Mouse (Mus musculus): ENCODE data around the gene Aip.
A peak's percentile ranks its signal among the peaks of the same experiment; 100 is the strongest.

Gene Aip

DNA sequence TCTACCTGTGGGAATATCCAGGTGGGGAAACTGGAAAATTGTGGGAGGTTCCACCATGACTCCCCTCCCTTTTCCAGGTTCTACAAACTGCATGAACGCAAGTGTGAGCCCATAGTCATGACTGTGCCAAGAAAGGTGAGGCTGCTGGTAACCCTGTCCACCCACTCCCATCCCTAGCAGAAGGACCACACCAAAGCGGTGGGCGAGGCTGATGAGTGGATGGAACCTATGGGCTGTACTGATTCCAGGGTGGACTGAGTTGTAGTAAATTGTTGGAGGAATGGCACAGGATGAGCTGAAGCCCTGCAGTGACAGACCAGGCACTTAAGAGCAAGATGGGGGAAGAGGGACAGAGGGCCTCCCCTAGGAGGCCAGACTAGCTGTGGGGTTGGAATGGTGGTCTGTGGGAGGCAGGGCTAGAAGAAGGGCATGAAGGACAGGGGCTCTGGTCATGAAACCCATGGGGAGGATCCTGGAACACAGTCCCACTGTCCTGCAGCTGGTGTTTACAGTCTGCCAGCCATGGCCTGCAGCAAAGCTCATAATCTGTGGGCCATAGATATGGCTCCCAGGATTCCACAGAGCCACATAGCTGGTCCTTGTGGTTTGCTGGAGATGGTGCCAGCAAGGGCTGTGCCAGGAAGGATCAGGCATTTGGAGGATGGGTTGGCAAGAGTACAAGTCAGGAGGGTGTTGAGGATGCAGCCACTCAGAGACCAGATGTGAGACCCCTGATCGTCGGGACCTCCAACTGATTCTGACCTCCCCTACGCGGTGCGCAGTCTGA is 27.0 kb upstream of the Aip start:
- no peak for DNase-seq (ENCODE audit: low spot score)

DNA sequence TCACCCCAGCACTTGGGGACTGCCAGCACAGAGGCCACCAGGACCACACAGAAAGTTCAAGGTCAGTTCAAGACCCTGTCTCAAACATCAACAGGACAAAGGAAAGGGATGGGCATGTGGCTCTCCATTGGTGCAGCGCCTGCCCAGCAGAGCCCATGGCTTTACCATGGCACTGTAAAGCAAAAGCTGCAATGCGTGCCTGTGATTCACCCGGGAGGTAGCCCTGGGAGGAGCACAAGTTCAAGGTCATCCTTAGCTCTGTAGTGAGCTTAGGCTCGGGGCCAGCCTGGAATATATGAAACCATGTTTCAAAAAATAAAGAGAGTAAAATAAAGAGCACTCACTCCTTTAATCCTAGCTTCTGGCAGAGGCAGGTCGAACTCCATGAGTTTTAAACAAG is 26.2 kb upstream of the Aip start:
- DNase-seq (ENCODE audit: low spot score), result no peak

DNA sequence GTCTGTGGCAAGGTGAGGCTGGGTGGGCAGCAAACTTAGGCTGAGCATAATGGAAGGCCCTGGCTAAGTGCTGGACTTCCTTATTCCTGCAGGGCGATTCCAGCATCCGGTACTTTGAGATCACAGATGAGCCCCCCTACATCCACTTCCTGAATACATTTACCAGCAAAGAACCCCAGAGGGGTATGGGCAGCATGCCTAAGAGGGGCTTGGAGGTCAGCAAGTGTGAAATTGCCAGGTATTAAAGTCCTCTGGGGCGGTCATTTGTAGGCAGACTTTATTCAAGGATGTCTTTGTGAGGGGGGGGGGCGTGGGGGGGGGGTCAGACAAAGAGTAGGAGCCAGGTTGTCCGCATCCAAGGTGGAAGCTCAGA is 25.8 kb upstream of the Aip start:
- DNase-seq (ENCODE audit: low spot score), result no peak

DNA sequence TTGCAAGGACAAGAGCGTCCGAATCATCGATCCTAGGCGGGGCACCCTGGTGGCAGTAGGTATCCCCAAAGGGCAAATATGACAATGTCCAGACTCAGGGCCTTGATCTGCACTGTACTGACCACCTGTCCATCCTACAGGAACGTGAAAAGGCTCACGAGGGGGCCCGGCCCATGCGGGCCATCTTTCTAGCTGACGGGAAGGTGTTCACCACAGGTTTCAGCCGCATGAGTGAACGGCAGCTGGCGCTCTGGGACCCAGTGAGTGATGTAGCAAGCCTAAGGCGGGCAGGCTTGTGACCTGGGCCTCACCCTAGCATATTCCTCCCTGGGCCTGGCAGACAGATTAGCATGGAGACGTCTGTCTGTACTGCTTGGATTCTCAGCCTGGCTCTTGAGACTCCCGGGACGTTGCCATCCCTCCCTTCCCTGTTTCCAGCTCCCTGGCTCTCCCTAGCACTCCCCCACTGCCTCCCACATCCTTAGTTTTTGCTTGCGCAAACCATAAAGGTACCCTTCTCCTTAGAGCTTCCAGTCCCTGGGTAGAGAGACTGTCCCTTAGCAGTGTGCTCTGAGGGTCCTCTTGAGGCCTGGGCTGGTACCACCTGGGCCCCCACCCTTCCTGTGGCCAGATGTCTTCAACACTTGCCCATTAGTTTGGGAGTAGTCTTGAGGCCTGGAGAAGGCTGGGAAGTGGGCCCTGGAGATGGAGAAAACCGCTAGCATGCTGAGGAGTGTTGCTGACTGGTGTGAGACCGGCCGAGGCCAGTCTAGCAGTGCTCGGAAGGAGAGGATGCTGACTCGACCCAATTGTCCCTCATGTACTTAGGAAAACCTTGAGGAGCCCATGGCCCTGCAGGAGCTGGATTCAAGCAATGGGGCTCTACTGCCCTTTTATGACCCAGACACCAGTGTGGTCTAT is 25.2 kb upstream of the Aip start:
- DNase-seq (ENCODE audit: low spot score), result no peak

DNA sequence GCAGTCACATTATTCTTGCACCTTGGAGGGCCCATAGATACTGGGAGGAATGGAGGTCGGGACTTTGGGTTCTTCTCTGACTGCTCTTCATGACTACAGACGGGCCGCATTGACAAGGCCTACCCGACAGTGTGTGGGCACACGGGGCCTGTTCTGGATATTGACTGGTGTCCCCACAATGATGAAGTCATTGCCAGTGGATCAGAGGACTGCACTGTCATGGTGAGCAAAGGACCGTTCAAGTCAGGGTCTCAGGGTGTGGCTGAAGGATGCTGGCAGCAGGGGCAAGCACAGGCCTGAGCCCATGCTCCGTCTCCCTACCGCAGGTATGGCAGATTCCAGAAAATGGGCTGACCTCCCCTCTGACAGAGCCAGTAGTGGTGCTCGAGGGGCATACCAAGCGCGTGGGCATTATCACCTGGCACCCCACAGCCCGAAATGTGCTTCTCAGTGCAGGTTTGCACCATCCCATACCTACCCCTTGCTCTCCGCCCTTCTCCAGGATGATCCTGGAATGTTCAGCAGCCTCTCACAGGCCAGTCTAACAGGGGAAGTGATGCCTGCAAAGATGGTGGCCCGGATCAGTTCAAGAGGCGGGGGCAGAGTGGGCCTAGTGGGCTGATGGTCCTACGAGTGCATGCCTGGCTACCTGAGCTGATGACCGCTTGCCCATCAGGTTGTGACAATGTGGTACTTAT is 24.3 kb upstream of the Aip start:
- DNase-seq (ENCODE audit: low spot score), result no peak

DNA sequence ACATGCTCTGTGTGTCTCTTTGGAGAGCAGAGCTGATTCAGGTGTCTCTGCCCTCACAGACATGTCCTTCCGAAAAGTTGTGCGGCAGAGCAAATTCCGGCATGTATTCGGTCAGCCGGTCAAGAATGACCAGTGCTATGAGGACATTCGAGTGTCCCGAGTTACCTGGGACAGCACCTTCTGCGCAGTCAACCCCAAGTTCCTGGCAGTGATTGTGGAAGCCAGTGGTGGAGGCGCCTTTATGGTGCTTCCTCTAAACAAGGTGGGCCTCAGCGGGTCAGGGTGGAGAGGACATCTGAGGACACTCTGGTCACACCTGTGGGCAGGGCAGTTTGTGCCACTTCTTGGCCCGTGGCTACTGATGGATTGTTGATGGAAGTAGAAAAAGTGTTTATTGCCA is 23.6 kb upstream of the Aip start:
- no peak for DNase-seq (ENCODE audit: low spot score)

DNA sequence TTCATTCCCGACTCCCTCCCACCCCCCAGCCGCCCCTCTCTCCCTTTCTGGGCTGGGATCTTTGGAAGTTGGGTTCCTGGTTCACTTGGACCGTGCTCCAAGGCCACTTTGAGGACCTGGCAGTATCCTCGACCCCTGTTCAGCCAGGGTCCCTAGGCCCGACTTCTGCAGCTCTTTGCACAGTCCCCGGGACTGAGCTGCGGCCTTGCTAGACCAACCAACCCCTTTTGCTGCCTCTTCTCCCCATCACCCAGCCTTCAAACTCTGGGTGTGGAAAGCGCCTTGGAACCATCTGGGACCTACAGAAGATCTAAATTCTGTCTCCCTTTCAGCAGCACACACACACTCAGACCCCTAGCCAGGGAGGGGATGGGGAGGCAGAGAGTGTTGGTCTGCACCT is 23.2 kb upstream of the Aip start:
- no peak for DNase-seq (ENCODE audit: low spot score)

DNA sequence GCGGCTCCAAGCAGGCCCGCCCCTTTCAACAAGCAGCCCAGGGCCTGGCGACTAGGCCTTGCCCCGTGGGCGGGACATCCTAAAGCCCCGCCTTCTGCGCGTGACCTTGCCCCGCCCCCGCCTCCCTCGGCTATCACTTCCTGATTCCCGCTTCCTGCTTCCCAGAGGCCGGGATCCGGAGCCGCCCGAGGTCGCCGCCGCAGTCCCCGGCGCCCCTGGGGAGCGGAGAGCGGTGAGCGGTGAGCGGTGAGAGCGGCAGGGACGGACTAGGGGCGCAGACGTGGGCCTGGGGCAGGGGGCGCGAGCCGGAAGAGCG is 22.8 kb upstream of the Aip start, which contains the start of gene Coro1b:
Gene Coro1b (plus strand): TSS at position 129 of the 316 bp plus-strand sequence.
- DNase-seq (ENCODE audit: low spot score), result peak; percentile 82

DNA sequence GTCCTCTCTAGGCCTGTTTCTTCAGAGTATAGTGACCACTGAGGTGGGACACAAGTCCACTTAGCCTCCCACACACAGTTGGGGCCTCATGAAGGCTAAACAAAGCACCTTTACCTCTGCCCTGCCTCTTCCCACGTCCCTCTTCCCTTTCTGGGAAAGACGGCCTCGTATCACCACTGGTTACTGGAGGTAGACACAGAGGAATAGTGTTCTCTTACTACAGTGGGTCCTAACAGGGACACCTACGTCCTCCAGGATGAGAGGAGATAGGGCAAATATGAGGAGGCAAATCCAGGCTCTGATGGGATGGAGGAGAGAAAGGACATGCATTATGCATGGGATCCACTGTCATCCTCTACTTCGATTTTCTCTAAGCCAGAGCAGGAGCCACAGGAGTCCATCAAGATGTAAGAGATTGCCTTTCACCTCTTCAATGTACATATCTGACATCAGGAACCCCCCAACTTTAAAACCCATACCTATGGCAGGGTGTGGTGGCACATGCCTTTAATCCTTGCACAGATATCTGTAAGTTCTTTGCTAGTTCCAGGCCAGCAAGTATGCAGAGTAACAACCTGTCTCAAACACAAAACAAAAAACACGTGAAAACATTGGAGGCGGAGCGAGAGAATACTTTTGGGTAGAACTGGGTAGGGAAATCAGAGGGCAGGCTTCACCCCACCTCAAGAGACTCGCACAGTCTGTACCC is 22.3 kb upstream of the Aip start:
- DNase-seq (ENCODE audit: low spot score), result no peak

DNA sequence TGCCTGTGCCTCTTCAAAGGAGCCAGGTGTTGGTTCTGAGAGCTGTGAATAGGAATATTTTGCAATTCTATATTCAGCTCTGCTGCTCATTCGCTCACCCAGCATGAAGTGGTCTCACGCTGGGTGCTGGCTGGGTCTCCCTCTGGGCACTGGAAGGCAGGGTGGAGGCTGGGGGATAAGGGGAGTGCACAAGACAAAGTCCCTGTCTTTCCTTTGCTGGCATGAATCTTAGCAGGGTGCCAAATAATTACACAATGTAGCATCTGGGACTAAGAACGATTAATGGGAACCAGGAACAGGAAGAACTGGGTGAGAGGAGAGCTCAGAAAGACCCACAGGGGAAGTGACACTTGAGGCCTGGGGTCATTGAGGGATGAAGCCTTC is 21.4 kb upstream of the Aip start:
- no peak for DNase-seq (ENCODE audit: low spot score)

DNA sequence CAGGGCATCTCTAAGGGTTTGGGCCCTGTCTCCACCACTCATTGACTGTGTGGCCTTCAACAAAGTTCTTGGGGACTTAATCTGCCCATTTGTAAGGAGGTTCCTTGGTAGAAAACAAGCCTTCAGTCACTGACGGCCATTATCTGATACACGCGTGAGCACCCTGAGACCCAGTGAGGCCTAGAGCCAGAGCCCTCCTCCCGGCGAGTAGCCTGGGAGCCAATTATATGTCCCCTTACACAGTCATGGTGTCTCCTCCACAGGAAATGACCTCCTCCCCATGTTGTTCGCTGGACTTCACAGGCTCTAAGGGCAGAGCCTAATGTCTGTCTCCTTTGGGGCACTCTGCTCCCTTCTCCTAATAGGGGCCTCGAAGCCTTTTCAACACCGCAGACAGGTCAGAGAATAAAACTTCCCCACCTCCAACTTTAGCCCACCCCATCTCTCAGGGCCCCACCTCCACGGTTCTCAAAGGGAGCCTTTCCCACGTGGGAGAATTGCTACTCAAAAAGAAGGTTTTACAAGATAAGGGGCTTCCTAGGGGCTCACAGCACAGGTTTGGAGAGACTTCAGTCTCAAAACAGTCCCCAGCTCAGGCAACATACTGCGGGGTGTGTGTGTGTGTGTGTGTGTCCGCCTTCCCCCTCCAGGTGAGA is 20.8 kb upstream of the Aip start:
- no peak for DNase-seq (ENCODE audit: low spot score)

DNA sequence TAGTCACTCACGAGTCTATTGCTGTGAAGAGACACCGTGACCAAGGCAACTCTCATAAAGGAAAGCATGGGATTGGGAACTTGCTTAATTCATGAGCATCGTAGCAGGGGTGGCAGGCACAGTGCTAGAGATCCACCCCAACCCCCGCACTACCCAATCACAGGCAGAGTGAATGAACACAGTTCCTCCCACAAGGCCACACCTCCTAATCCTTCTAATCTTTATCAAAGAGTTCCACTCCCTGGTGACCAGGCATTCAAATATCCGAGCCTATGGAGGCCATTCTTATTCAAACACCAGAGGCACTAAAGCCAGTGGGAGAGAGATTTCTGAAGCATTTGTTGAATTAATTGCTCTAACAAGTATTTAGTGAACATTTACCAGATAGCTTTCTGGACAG is 20.3 kb upstream of the Aip start:
- DNase-seq (ENCODE audit: low spot score), result no peak

DNA sequence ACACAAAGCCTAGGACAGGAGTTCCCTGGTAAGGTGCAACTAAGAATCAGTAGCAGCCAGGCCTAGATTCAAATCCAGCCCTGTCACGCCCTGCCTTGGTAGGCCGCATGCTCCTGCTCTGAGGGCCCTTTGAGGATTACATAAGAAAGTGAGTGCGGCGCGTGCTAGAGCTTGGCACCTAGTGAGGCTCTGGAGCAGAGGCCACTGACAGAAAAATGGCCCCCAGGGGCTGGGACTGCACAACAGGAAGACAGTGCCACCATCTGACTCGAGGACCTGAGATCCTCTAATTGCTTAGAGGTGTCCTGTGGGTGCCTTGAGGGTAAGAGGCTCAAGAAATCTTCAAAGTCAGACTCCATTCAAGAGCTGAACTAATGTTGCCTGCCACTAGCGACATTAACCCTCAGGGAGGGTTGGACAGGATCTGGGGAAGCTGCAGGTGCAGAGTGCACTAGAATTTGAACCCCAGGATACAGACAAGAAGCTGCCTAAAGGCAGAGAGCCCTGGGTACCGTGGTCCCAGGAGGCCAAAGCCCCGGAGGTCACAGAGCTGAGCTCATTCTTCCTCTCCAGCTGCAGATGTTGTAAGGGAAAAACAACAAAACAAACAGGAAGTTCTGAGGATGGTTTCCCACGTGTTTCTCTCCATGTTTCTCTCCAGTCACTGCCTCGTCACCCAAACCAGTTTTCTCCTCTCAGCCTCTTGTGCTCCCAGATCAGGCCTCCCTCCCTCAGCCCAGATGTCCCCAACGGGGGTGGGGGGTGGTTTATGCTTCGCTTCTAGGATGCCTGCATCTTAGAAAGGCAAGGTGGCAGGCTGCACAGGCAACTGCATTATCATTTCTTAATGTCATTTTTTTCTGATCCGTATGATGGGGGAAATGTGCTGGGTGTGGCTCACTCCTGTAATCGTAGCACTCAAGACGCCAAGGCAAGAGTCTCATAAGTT is 19.2 kb upstream of the Aip start:
- no peak for DNase-seq (ENCODE audit: low spot score)

DNA sequence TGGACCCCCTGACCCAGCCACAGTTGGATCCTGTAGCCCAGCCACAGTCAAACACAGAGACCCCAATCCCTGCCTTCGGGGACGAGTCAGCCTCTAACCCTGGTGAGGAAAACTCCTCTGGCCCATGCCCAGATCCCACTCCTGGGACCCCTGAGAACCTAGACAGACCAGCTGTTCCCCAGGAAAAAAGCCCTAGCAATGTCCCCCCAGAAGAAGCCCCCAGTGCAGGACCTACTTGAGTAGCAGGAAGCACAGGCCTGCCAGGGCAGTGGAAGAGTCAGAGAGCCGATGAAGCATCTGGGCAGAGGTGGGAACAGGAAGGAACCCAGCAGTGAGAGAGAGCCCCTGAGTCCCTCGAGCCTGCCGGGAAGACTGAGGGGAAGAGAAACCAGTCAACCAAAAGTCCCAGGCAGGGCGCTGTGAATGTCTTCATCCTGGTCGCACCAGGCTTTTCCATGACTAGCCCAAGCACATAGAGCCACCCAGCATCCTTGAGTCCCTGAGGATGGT is 18.2 kb upstream of the Aip start, which contains the start of gene Cabp4:
Gene Cabp4 (minus strand): TSS at position 275 of the 510 bp plus-strand sequence.
- DNase-seq (ENCODE audit: low spot score), result no peak

DNA sequence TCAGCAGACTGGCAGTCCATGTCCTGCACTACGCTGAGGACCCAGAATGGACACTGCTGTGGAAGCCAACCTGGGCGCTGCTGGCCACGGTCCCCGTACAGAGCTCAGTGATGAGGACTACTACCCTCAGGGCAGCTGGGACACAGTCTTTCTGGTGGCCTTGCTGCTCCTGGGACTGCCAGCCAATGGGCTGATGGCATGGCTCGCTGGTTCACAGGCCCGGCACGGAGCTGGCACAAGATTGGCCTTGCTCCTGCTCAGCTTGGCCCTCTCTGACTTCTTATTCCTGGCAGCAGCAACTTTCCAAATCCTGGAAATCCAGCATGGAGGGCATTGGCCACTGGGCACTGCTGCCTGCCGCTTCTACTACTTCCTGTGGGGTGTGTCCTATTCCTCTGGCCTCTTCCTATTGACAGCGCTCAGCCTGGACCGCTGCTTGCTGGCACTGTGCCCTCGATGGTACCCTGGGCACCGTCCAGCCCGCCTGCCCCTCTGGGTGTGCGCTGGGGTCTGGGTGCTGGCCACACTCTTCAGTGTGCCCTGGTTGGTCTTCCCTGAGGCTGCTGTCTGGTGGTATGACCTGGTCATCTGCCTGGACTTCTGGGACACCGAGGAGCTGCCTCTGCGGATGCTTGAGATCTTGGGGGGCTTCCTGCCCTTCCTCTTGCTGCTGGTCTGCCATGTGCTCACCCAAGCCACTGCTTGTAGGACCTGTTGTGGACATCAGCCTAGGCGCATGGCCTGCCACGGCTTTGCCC is 16.9 kb upstream of the Aip start:
- DNase-seq (ENCODE audit: low spot score), result no peak

DNA sequence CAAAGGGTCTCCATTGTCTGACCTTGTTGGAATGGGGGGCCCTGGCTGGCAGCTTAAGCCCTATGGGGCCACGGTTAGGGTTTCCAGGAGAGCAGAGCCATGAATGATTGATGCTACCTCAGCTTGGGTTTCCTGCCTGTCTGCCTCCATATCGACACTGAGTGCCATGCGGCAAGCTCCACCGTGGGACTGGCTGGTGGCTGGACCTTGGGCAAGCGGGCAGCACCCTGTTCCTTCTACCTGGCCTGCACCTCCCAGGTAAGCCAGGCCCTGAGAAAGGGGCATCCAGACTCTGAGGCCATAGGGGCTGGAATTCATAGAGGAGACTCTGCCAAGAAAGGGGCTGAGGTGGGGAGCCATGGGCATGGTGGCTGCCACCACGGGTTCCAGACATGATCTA is 14.5 kb upstream of the Aip start:
- no peak for DNase-seq (ENCODE audit: low spot score)

DNA sequence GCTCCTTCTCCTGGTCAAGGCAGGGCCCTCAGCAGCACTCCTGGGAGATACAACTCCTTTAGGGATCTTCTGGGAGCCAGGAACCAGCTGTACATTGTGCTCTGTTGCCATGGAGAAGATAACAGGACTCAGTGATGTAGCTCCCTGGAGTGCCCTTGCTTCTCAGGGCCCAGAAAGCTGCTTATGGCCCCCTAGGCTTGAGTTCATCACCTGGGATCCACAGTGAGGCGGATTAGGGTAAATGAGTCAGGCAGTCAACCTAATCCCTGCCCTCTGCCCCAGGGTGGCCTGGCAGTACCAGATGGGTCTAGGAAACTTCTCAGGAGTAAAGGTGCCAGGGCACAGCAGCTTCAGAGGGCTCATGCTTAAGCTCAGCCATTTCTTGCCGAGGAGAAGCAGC is 13.8 kb upstream of the Aip start, which contains the start of gene Gpr152:
Gene Gpr152 (plus strand): TSS at position 342 of the 400 bp plus-strand sequence.
- DNase-seq (ENCODE audit: low spot score), result no peak

DNA sequence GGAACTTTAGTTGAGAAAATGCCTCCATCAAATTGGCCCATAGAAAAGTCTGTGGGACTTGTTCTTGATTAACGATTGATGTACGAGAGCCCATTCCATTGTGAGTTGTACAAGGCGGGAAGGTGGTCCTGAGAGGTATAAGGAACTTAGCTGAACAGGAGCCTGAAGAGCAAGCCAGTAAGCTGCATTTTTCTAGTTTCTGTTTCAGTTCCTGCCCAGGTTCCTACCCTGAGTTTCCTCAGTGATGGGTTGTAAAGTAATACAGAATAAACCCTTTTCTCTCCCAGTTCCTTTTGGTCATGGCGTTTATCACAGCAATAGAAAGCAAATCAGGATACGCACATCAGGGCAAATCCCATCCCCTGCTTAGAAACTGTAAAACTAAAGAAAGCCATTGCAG is 12.3 kb upstream of the Aip start:
- no peak for DNase-seq (ENCODE audit: low spot score)

DNA sequence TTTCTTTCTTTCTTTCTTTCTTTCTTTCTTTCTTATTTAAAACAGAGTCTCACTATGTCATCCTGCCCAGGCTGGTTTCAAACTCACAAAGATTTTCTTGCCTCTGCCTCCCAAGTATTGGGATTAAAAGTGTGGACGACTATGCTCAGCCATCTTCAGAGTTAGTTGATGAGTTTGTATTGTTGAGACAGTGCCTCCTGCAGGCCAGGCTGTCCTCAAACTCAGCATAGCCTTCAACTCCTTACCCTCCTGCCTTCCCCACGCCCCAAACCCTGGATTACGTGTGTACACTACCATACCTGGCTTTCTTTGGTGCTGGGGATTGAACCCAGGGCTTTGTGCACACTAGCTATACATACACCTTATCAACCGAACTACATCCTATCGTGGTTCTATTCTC is 10.8 kb upstream of the Aip start:
- DNase-seq (ENCODE audit: low spot score), result no peak
